Mouse (Mus musculus) forebrain, postnatal 0 days (tissue): Measurements from ENCODE around the gene Adamts2. TPM values are rescaled to one million over a fixed set of nuclear protein-coding genes. Genes with fewer than 3 reads are reported as not detected.

Experiments used
- ATAC-seq: fragments of 200-750 bp; cut with Nextera tagmentation; 2 replicates; pipeline ENCODE4 v1.8.0; 2017; ENCODE audit warnings: mild to moderate bottlenecking, moderate library complexity
- DNase-seq: peaks from one replicate; pipeline ENCODE4 v3.0.0-alpha.2; 2015
- H3K27ac ChIP-seq: fragments of 300-500 bp; sonication (generic); 2 replicates; pipeline ENCODE4 v1.5.1; 2014; ENCODE audit warnings: low read depth, mild to moderate bottlenecking, antibody characterized with exemption, low read length, moderate library complexity, mixed read lengths
- H3K27me3 ChIP-seq: fragments of 300-500 bp; sonication (generic); 2 replicates; pipeline ENCODE4 v1.6.1; 2014; ENCODE audit warnings: mild to moderate bottlenecking, low read length, mixed read lengths; ENCODE audit not compliant: insufficient read depth
- H3K36me3 ChIP-seq: fragments of 300-500 bp; sonication (generic); 2 replicates; pipeline ENCODE4 v1.6.1; 2014; ENCODE audit warnings: mild to moderate bottlenecking, moderate library complexity; ENCODE audit not compliant: insufficient read depth
- H3K4me1 ChIP-seq: fragments of 300-500 bp; sonication (generic); 2 replicates; pipeline ENCODE4 v1.6.1; 2014; ENCODE audit warnings: antibody characterized with exemption; ENCODE audit not compliant: insufficient read depth
- H3K4me2 ChIP-seq: fragments of 300-500 bp; sonication (generic); 2 replicates; pipeline ENCODE4 v1.6.1; 2014; ENCODE audit warnings: low read depth, mild to moderate bottlenecking, moderate library complexity
- H3K4me3 ChIP-seq: fragments of 300-500 bp; sonication (generic); 2 replicates; pipeline ENCODE4 v1.5.1; 2014; ENCODE audit warnings: low read depth, low read length, mixed read lengths
- H3K9ac ChIP-seq: fragments of 300-500 bp; sonication (generic); 2 replicates; pipeline ENCODE4 v1.6.1; 2014; ENCODE audit warnings: mild to moderate bottlenecking
- H3K9me3 ChIP-seq: fragments of 300-500 bp; sonication (generic); 2 replicates; pipeline ENCODE4 v1.6.1; 2016; ENCODE audit warnings: low read length
- CTCF ChIP-seq: sonication (generic); IDR thresholded peaks from 2 replicates; pipeline ENCODE4 v1.5.1; 2016; ENCODE audit warnings: antibody characterized with exemption, control low read depth, low read depth
- WGBS: fragments of 180-500 bp; shearing (Covaris S2); extraction: QIAGEN DNeasy Blood & Tissue Kit; methylation state at CpG from one replicate; pipeline ENCODE4 v1.1.7; 2014; 5-methylcytosine and 5-hydroxymethylcytosine counted together
- polyA plus RNA-seq: library from polyadenylated mRNA; unstranded; fragments of >200 nt; fragmentation: Nextera tagmentation; extraction: Ambion mirVana; gene quantifications from 2 replicates; pipeline ENCODE4 v1.2.1, GENCODE M21; 2015
- total RNA-seq: library from RNA; depleted of rRNA; stranded (reverse); fragments of >200 nt; gene quantifications from 2 replicates; pipeline ENCODE4 v1.2.3, GENCODE M21; 2014

Gene Adamts2
- total and polyA plus RNA-seq, 2 experiments from 2014 or later: 4.4 to 13.1 TPM

GRCm38 (mm10) chr11:50726035-50726434 lies 124.2 kb downstream of the Adamts2 start:
- no peak overlapping the region for H3K27ac ChIP-seq
- no peak overlapping the region for H3K4me3 ChIP-seq
- 83% methylated on average over 5 of the region's 5 CpGs for WGBS
- H3K27me3 ChIP-seq: no peaks in the 10 kb centered on the region
- no peak for TF ChIP-seq CTCF
- H3K36me3 ChIP-seq: no peaks in the 10 kb centered on the region
- H3K4me2 ChIP-seq: no peak overlapping the region
- DNase-seq (no peak), ATAC-seq (no peak)
- no peaks in the 10 kb centered on the region for H3K4me1 ChIP-seq
- no peak overlapping the region for H3K9ac ChIP-seq
- no peaks in the 10 kb centered on the region for H3K9me3 ChIP-seq

GRCm38 (mm10) chr11:50733146-50733545 lies 131.3 kb downstream of the Adamts2 start:
- no peak for DNase-seq
- H3K4me1 ChIP-seq: no peaks in the 10 kb centered on the region
- H3K4me3 ChIP-seq: no peak overlapping the region
- no peak overlapping the region for H3K9ac ChIP-seq
- no peak for ATAC-seq
- no peaks in the 10 kb centered on the region for H3K36me3 ChIP-seq
- 81% methylated on average over 3 of the region's 3 CpGs for WGBS
- H3K27me3 ChIP-seq: no peaks in the 10 kb centered on the region
- H3K27ac ChIP-seq: no peak overlapping the region
- no peak overlapping the region for H3K4me2 ChIP-seq
- TF ChIP-seq CTCF: no peak
- H3K9me3 ChIP-seq: no peaks in the 10 kb centered on the region

- Histone ChIP-seq H3K9me3 (no peaks in the 10 kb centered on the region), H3K4me3 (no peak overlapping the region), H3K27ac (no peak overlapping the region), H3K36me3 (no peaks in the 10 kb centered on the region), H3K4me2 (no peak overlapping the region), H3K27me3 (no peaks in the 10 kb centered on the region), H3K4me1 (no peaks in the 10 kb centered on the region), H3K9ac (no peak overlapping the region)
- DNase-seq (no peak), ATAC-seq (no peak; the same call in 1 of the 2 replicates)
- TF ChIP-seq CTCF: peak; percentile 40
- WGBS: 68% methylated on average over 4 of the region's 4 CpGs
Observed at GRCm38 (mm10) chr11:50734129-50734528, 132.2 kb downstream of the Adamts2 start.

GRCm38 (mm10) chr11:50736548-50736947 lies 134.7 kb downstream of the Adamts2 start:
- H3K36me3 ChIP-seq: no peaks in the 10 kb centered on the region
- no peak for TF ChIP-seq CTCF
- no peak overlapping the region for H3K4me2 ChIP-seq
- DNase-seq (no peak), ATAC-seq (no peak)
- H3K4me3 ChIP-seq: no peak overlapping the region
- no peak overlapping the region for H3K27ac ChIP-seq
- no peaks in the 10 kb centered on the region for H3K27me3 ChIP-seq
- H3K9ac ChIP-seq: no peak overlapping the region
- 83% methylated on average over 1 of the region's 1 CpGs for WGBS
- no peaks in the 10 kb centered on the region for H3K9me3 ChIP-seq
- H3K4me1 ChIP-seq: no peaks in the 10 kb centered on the region

GRCm38 (mm10) chr11:50738436-50738835 lies 136.6 kb downstream of the Adamts2 start:
- no peak overlapping the region for H3K4me2 ChIP-seq
- H3K9ac ChIP-seq: no peak overlapping the region
- WGBS: 86% methylated on average over 1 of the region's 1 CpGs
- no peak for ATAC-seq
- H3K36me3 ChIP-seq: no peaks in the 10 kb centered on the region
- H3K9me3 ChIP-seq: no peaks in the 10 kb centered on the region
- no peak for DNase-seq
- H3K4me1 ChIP-seq: no peaks in the 10 kb centered on the region
- no peak overlapping the region for H3K4me3 ChIP-seq
- no peak overlapping the region for H3K27ac ChIP-seq
- no peaks in the 10 kb centered on the region for H3K27me3 ChIP-seq
- no peak for TF ChIP-seq CTCF

- WGBS: 77% methylated on average over 10 of the region's 10 CpGs
- ATAC-seq: no peak
- Histone ChIP-seq H3K27me3 (no peaks in the 10 kb centered on the region), H3K4me3 (no peak overlapping the region), H3K4me2 (no peak overlapping the region), H3K27ac (no peak overlapping the region), H3K9me3 (no peaks in the 10 kb centered on the region), H3K9ac (no peak overlapping the region), H3K36me3 (no peaks in the 10 kb centered on the region), H3K4me1 (no peaks in the 10 kb centered on the region)
- no peak for DNase-seq
- TF ChIP-seq CTCF: no peak
Observed at GRCm38 (mm10) chr11:50739453-50739852, 137.6 kb downstream of the Adamts2 start.

GRCm38 (mm10) chr11:50742146-50742545 lies 140.3 kb downstream of the Adamts2 start:
- Histone ChIP-seq H3K4me1 (no peaks in the 10 kb centered on the region), H3K36me3 (no peaks in the 10 kb centered on the region), H3K27ac (no peak overlapping the region), H3K9ac (no peak overlapping the region), H3K4me3 (no peak overlapping the region), H3K9me3 (no peaks in the 10 kb centered on the region), H3K27me3 (no peaks in the 10 kb centered on the region), H3K4me2 (no peak overlapping the region)
- no peak for TF ChIP-seq CTCF
- WGBS: 71% methylated on average over 1 of the region's 1 CpGs
- DNase-seq (no peak), ATAC-seq (no peak)

GRCm38 (mm10) chr11:50744971-50745370 lies 143.1 kb downstream of the Adamts2 start:
- no peaks in the 10 kb centered on the region for H3K4me1 ChIP-seq
- no peak overlapping the region for H3K4me3 ChIP-seq
- no peak overlapping the region for H3K4me2 ChIP-seq
- no peaks in the 10 kb centered on the region for H3K36me3 ChIP-seq
- peak; percentile 38 for DNase-seq
- 31% methylated on average over 6 of the region's 6 CpGs for WGBS
- H3K9ac ChIP-seq: no peak overlapping the region
- no peaks in the 10 kb centered on the region for H3K27me3 ChIP-seq
- no peak overlapping the region for H3K27ac ChIP-seq
- no peaks in the 10 kb centered on the region for H3K9me3 ChIP-seq
- ATAC-seq: peak; percentile 29; the same call in 1 of the 2 replicates
- no peak for TF ChIP-seq CTCF
